ENCODE assay signal across 8 mouse cellular contexts in the genomic region with DNA sequence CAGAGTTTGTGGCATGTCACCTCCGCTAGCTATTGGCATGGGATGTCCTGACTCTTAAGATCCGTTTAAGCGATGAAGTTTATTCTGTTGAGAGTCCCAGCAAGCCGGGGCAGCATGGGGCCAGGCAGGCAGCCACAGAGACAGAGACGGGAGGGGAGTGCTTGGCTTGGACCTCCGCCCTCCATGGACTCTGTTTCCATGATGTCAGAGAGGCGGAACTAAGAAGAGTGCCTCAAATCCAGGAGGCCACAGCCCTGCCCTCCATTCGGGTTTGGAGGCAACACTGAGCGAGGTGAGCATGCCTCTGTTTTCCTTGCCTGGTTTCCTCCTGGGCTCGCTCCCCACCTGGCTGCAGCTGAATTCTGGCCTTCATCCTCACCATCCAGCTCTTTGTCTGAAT.
A peak's percentile ranks its signal among the peaks of the same experiment; 100 is the strongest.
DNase-seq lines count a peak whose midpoint lies in the region; ATAC-seq and TF ChIP-seq lines count a peak whose summit lies in the region.
"Had no signal": no experiment of that assay in that cellular context is flagged by ENCODE, and none has a peak within 500 bp of the region (broad histone marks: within the 10 kb centered on the region; RNA-seq: fewer than 3 reads in every experiment).

No protein-coding gene starts in this region.

- DNase-seq in ZHBTc4 (ENCODE audit: low read depth, low spot score): peak; percentile 42
- no peak for DNase-seq in intestine, embryonic 14.5 days (ENCODE audit: low spot score)
- peak; percentile 57 for DNase-seq in lung, embryonic 14.5 days
- no peak for DNase-seq in cerebellum, postnatal 4 days (ENCODE audit: low spot score in 2 of 2)
- DNase-seq in left cerebral cortex, adult 18-20 months (ENCODE audit: low spot score in 2 of 2): no peak
- DNase-seq in right cerebral cortex, postnatal 25 days: no peak

- no peaks in the 10 kb centered on the region for H3K27me3 ChIP-seq in intestine, embryonic 14.5 days (replicated peaks; ENCODE audit: control insufficient read depth, insufficient read depth, low read length)
- H3K27me3 ChIP-seq in lung, embryonic 14.5 days (ENCODE audit: insufficient read depth, low read length): no peaks in the 10 kb centered on the region

- no peak overlapping the region; the same call in 1 of the 2 replicates for H3K4me2 ChIP-seq in intestine, embryonic 14.5 days (ENCODE audit: low read length)
- H3K4me2 ChIP-seq in lung, embryonic 14.5 days: no peak overlapping the region

- WGBS in intestine, embryonic 14.5 days: 49% methylated on average over 10 of the region's 10 CpGs
- 52% methylated on average over 10 of the region's 10 CpGs for whole genome bisulfite sequencing in lung, embryonic 14.5 days

- no peaks in the 10 kb centered on the region for H3K9me3 ChIP-seq in intestine, embryonic 14.5 days (ENCODE audit: control insufficient read depth, low read length)
- no peaks in the 10 kb centered on the region for H3K9me3 ChIP-seq in lung, embryonic 14.5 days (ENCODE audit: low read depth, low read length)

- ATAC-seq in intestine, embryonic 14.5 days (replicated peaks; ENCODE audit: low FRiP score, low TSS enrichment, low read depth): no peak
- ATAC-seq in lung, embryonic 14.5 days (ENCODE audit: insufficient read depth): no peak
- ATAC-seq: activated CD4-positive, CD25-positive, alpha-beta regulatory T cell, adult 4 months had no signal

- peak; percentile 28; the same call in 1 of the 2 replicates for TF ChIP-seq POLR2A in embryonic fibroblast, embryonic 13.5 days (IDR thresholded peaks at IDR 0.05; ENCODE audit: low read depth, low read length)

- H3K4me3 ChIP-seq in embryonic fibroblast, embryonic 13.5 days (ENCODE audit: insufficient read depth, low read length): no peak overlapping the region
- H3K4me3 ChIP-seq in intestine, embryonic 14.5 days (ENCODE audit: low read depth, low read length): no peak overlapping the region
- H3K4me3 ChIP-seq in lung, embryonic 14.5 days (ENCODE audit: low read depth, low read length): no peak overlapping the region

- H3K36me3 ChIP-seq in intestine, embryonic 14.5 days (ENCODE audit: control insufficient read depth, insufficient read depth, low read length): no peaks in the 10 kb centered on the region
- peaks cover 3% of the 10 kb centered on the region; the same call in 1 of the 2 replicates for H3K36me3 ChIP-seq in lung, embryonic 14.5 days (ENCODE audit: insufficient read depth)

- H3K4me1 ChIP-seq in embryonic fibroblast, embryonic 13.5 days (ENCODE audit: control insufficient read depth, insufficient read depth, low read length): peaks cover 3% of the 10 kb centered on the region; the same call in 1 of the 2 replicates
- peaks cover 14% of the 10 kb centered on the region for H3K4me1 ChIP-seq in intestine, embryonic 14.5 days (replicated peaks; ENCODE audit: control insufficient read depth, insufficient read depth, low read length)
- peaks cover 4% of the 10 kb centered on the region; the same call in 1 of the 2 replicates for H3K4me1 ChIP-seq in lung, embryonic 14.5 days (ENCODE audit: insufficient read depth)

- H3K9ac ChIP-seq in intestine, embryonic 14.5 days (ENCODE audit: low read length): no peak overlapping the region
- H3K9ac ChIP-seq in lung, embryonic 14.5 days: no peak overlapping the region

- TF ChIP-seq CTCF in embryonic fibroblast, embryonic 13.5 days (IDR thresholded peaks at IDR 0.05; ENCODE audit: borderline replicate concordance, insufficient read depth, low read length): no peak
- no peak for TF ChIP-seq CTCF in lung, embryonic 14.5 days (IDR thresholded peaks at IDR 0.05; ENCODE audit: low read depth)

- H3K27ac ChIP-seq in embryonic fibroblast, embryonic 13.5 days (ENCODE audit: insufficient read depth, low read length): no peak overlapping the region
- peak overlapping the region; percentile 33; the same call in 1 of the 2 replicates for H3K27ac ChIP-seq in intestine, embryonic 14.5 days (ENCODE audit: low read depth)
- no peak overlapping the region for H3K27ac ChIP-seq in lung, embryonic 14.5 days (ENCODE audit: low read depth)

Comparison
In these comparisons a context has a peak if more than half of its experiments do, and no peak if none do; other contexts are left out.
1. DNase-seq: peak in ZHBTc4 (single experiment) and lung, embryonic 14.5 days (single experiment); none in intestine, embryonic 14.5 days (single experiment), cerebellum, postnatal 4 days (0 of 2), left cerebral cortex, adult 18-20 months (0 of 2) and right cerebral cortex, postnatal 25 days (single experiment).